In the genomic region with DNA sequence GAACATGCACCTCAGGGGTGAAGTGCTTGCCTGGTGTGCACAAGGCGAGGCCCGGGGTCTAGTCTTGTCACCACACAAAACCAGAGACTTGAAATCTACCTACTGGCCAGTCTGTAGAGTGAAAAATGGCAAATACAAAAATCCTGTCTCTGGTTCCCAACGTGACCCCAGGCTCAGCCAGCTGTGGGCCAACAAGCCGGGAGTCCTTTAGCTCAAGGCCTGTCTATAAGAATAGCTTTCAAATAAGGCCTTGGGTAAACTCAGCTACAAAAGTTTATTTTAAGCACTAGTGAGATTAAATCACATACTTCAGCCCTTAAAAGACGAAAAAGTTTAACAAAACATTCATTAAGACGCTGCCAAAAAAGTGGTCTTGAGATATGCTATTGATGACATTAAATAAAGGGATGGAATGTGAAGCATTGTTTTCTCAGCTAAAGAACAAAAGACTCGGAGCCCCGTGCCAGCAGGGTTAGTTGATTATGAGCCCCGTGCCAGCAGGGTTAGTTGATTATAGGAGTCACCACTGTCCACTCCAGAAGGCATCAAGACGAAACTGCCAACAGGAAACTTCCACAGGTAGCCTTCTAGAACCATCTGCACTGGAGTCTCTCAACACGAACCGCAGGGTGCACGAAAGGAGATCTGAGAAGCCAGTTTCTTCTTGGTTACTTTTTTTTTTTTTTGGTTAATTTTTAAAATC, we compare ENCODE assay signal across 14 mouse cellular contexts.
DNase-seq lines count a peak whose midpoint lies in the region; ATAC-seq and TF ChIP-seq lines count a peak whose summit lies in the region.
"Had no signal": no experiment of that assay in that cellular context is flagged by ENCODE, and none has a peak within 500 bp of the region (broad histone marks: within the 10 kb centered on the region; RNA-seq: fewer than 3 reads in every experiment).

No protein-coding gene starts in this region.

- peaks cover 5% of the 10 kb centered on the region; the same call in 1 of the 2 replicates for H3K36me3 ChIP-seq in heart, embryonic 13.5 days
- no peaks in the 10 kb centered on the region for H3K36me3 ChIP-seq in hindbrain, postnatal 0 days (ENCODE audit: insufficient read depth, low read length)
- H3K36me3 ChIP-seq: liver, embryonic 15.5 days had no signal

- peak overlapping the region; percentile 42; the same call in 1 of the 2 replicates for H3K27ac ChIP-seq in heart, embryonic 13.5 days (replicated peaks)
- H3K27ac ChIP-seq in hindbrain, postnatal 0 days = no peak overlapping the region
- H3K27ac ChIP-seq: hindbrain, embryonic 14.5 days; left cerebral cortex, adult 2 months; limb, embryonic 12.5 days; liver, embryonic 15.5 days; midbrain, embryonic 10.5 days had no signal

- DNase-seq in heart, postnatal 36 days = no peak
- DNase-seq in lung, adult 18-20 months = peak; percentile 23 to 44
- DNase-seq in lung, adult 2 months = no peak
- peak; percentile 47 for DNase-seq in lung, postnatal 14 days
- DNase-seq in thymus, postnatal 14 days = no peak
- no peak for DNase-seq in hindbrain, postnatal 0 days (ENCODE audit: low spot score)
- no peak for DNase-seq in cerebellum, postnatal 14 days
- DNase-seq: adrenal gland, postnatal 25 days had no signal

- no peak overlapping the region for H3K4me2 ChIP-seq in heart, embryonic 13.5 days
- no peak overlapping the region for H3K4me2 ChIP-seq in hindbrain, postnatal 0 days (ENCODE audit: low read depth, low read length)
- H3K4me2 ChIP-seq: hindbrain, embryonic 14.5 days; limb, embryonic 12.5 days; liver, embryonic 15.5 days had no signal

- intact Hi-C loops in heart, postnatal 36 days (cut with DNase I) = loop anchor here (5.0 kb wide), 1 partner anchor 68 kb away; the partner anchor contains the start of gene Cnksr3

- TF ChIP-seq CTCF in lung, adult 2 months (IDR thresholded peaks at IDR 0.05; ENCODE audit: insufficient read depth, low read length) = no peak
- TF ChIP-seq CTCF in hindbrain, postnatal 0 days (IDR thresholded peaks at IDR 0.05; ENCODE audit: low read depth) = no peak

- H3K4me3 ChIP-seq in heart, embryonic 13.5 days = no peak overlapping the region
- H3K4me3 ChIP-seq in lung, adult 2 months (replicated peaks; ENCODE audit: extremely low read depth, low read depth, low read length) = no peak overlapping the region
- H3K4me3 ChIP-seq in hindbrain, postnatal 0 days (ENCODE audit: low read length) = no peak overlapping the region
- H3K4me3 ChIP-seq: left cerebral cortex, adult 2 months; limb, embryonic 12.5 days; liver, embryonic 15.5 days; midbrain, embryonic 10.5 days had no signal

- H3K9ac ChIP-seq in heart, embryonic 13.5 days = no peak overlapping the region
- no peak overlapping the region for H3K9ac ChIP-seq in hindbrain, postnatal 0 days (replicated peaks; ENCODE audit: low read length)
- H3K9ac ChIP-seq: hindbrain, embryonic 14.5 days; limb, embryonic 12.5 days; liver, embryonic 15.5 days had no signal

- H3K9me3 ChIP-seq in heart, embryonic 13.5 days = no peaks in the 10 kb centered on the region
- H3K9me3 ChIP-seq in hindbrain, postnatal 0 days (ENCODE audit: low read length) = no peaks in the 10 kb centered on the region
- H3K9me3 ChIP-seq: limb, embryonic 12.5 days; liver, embryonic 15.5 days; midbrain, embryonic 10.5 days had no signal

- H3K4me1 ChIP-seq in heart, embryonic 13.5 days = peaks cover 41% of the 10 kb centered on the region
- H3K4me1 ChIP-seq in lung, adult 2 months (ENCODE audit: control insufficient read depth, insufficient read depth, low read length) = peaks cover 12% of the 10 kb centered on the region
- H3K4me1 ChIP-seq in hindbrain, postnatal 0 days (ENCODE audit: insufficient read depth, low read length) = no peaks in the 10 kb centered on the region
- H3K4me1 ChIP-seq: liver, embryonic 15.5 days; midbrain, embryonic 10.5 days had no signal

- no peak for ATAC-seq in heart, embryonic 13.5 days (ENCODE audit: extremely low read depth, insufficient number of reproducible peaks, low FRiP score, low TSS enrichment)
- no peak for ATAC-seq in hindbrain, postnatal 0 days

- 61% methylated on average over 13 of the region's 13 CpGs for WGBS in heart, embryonic 13.5 days
- WGBS in lung, adult 2 months = 34% methylated on average over 13 of the region's 13 CpGs
- 61% methylated on average over 13 of the region's 13 CpGs for WGBS in hindbrain, postnatal 0 days

- H3K27me3 ChIP-seq in heart, embryonic 13.5 days (replicated peaks) = no peaks in the 10 kb centered on the region
- H3K27me3 ChIP-seq in hindbrain, postnatal 0 days (ENCODE audit: insufficient read depth, low read length) = no peaks in the 10 kb centered on the region
- H3K27me3 ChIP-seq: limb, embryonic 12.5 days; liver, embryonic 15.5 days had no signal

- no peak for TF ChIP-seq POLR2A in lung, adult 2 months (IDR thresholded peaks at IDR 0.05; ENCODE audit: borderline replicate concordance, extremely low read depth, low read depth, low read length)

Comparison
In these comparisons a context has a peak if more than half of its experiments do, and no peak if none do; other contexts are left out.
1. DNase-seq: peak in lung, adult 18-20 months (2 of 2) and lung, postnatal 14 days (single experiment); none in heart, postnatal 36 days (0 of 2), lung, adult 2 months (single experiment), thymus, postnatal 14 days (single experiment), hindbrain, postnatal 0 days (single experiment) and cerebellum, postnatal 14 days (0 of 2).